Mouse (Mus musculus): ENCODE results near the gene Syngr3.

- TF ChIP-seq POLR2A (IDR thresholded peaks at IDR 0.05; ENCODE audit: borderline replicate concordance, control insufficient read depth, low read depth, low read length): no peak
- no peak for TF ChIP-seq CTCF (IDR thresholded peaks at IDR 0.05; ENCODE audit: control insufficient read depth, insufficient read depth, low read length)
Observed at GRCm38 (mm10) chr17:24697985-24698384, 8.2 kb upstream of the Syngr3 start.
